Mouse (Mus musculus): ENCODE results near the gene Icam2.

DNA sequence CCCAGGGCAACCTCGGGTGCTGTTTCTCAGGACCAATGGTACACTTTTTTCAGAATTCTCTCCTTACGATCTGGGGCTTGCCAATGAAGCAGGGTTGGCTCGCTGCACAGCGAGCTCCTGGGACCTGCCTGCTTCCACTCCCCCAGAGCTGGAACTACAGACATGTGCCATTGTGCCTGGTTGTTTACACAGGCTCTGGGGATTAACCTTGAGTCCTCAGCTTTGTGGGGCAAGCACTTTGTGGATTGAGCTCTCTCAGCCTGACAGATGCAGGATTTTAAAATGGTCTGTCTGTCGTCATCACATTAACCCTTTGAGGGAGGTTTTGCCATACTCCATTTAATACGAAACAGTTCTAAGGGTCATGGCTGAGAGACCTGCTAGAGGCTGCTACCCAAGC is 43.0 kb downstream of the Icam2 start:
- no peak for TF ChIP-seq HCFC1 (IDR thresholded peaks at IDR 0.05; ENCODE audit: low read depth, low read length)
- no peak for TF ChIP-seq TBP (IDR thresholded peaks at IDR 0.05; ENCODE audit: low read depth, low read length)
